Mouse (Mus musculus) heart, adult 18-20 months (tissue): ENCODE measurements around the gene Pwwp2b. TPM values are rescaled to one million over a fixed set of nuclear protein-coding genes. Genes with fewer than 3 reads are reported as not detected.
A peak's percentile ranks its signal among the peaks of the same experiment; 100 is the strongest.

Experiments
- DNase-seq, 2 experiments: peaks; one replicate each; pipeline ENCODE4 v3.0.0; 2021 to 2022; ENCODE audit warnings: mixed read lengths in 1 of 2
- total RNA-seq, 2 experiments: library from RNA; stranded (reverse); gene quantifications; 2 replicates each; pipeline ENCODE4 v1.2.3; 2021

Gene Pwwp2b
- total RNA-seq, 2 experiments from 2014 or later = 8.8 to 11.3 TPM

- DNase-seq = no peak
Observed at GRCm38 (mm10) chr7:139224070-139224469, 24.2 kb upstream of the Pwwp2b start.

DNA sequence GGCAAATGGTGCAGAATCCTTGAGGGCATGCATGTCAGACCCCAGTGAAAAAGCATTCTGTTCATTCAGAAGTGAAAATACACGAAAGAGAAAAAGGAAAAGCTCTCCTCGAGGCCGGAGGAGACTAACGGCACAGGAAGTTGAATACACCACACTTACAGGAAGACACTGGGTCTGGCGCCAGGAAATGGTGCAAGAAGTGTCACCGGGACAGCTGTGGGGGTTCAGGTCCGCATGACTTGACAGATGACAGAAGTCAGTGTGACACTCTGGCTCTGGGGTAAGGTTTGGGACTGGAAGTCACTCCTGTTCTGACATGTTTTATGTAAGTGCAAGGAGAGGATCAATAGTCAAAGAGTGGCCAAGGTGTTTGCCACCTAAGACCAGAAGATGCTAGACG, 23.6 kb upstream of the Pwwp2b start:
- peak; percentile 53 for DNase-seq

- DNase-seq = no peak
Observed at GRCm38 (mm10) chr7:139226416-139226815, 21.9 kb upstream of the Pwwp2b start.

DNA sequence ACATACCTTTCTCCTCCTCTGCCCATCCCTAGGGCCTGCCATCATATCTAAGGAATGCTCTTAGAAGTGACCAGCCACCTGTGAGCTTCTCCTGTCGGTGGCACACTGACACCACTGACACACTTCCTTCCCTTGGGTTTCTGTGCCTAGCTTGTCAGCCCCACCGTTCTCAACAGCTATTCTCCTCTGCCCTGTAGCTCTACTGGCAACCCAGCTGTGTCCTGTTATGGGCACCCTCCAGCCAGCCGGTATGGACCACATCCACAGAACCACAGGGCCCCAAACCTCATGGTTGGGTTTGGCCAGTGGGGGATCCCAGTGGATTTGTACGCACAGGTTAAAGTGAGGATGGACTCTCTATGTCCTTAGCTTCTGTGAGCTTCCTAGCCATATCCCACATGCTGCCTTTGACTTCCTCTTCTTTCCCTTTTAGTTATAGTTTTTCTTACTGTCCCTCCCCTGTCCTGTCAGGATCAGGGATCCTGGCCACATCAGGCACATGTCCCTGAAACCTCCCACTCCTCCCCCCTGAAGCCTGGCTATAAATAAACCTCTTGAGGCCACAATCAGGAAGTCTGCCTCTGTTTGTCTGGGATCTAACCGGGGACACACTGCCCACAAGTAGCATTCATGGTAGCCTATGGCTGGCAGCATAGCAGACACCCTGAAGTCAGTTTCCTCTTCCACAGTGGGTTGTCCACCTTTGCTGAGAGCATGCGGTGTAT, 19.7 kb upstream of the Pwwp2b start:
- DNase-seq = peak; percentile 52 to 69

DNA sequence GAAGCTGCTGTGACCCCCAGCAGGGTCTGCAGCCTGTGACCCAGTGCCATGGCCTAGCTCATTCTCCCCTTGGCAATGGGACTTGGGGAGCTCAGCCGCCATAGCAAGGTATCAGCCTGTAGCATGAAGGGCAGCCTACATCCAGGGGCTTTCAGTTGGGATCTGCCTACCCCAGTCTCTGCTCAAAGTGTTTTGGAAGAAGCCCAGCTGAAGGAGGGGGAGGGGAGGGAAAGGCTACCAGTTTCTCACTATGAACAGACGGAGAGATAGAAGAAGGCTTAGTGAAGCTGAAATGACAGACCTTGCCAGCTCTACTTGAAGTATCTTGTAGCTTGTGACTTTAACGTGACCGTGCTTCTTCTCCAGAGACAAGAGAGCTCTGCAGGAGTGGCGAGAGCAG, 18.4 kb upstream of the Pwwp2b start:
- peak in 1 of 2 experiments; percentile 34 for DNase-seq

- no peak for DNase-seq
Observed at GRCm38 (mm10) chr7:139230241-139230640, 18.0 kb upstream of the Pwwp2b start.

GRCm38 (mm10) chr7:139233714-139234113, 14.6 kb upstream of the Pwwp2b start:
- DNase-seq = peak; percentile 91 to 93

- DNase-seq = peak; percentile 74 to 80
Observed at GRCm38 (mm10) chr7:139234426-139235188, 13.7 kb upstream of the Pwwp2b start.

DNA sequence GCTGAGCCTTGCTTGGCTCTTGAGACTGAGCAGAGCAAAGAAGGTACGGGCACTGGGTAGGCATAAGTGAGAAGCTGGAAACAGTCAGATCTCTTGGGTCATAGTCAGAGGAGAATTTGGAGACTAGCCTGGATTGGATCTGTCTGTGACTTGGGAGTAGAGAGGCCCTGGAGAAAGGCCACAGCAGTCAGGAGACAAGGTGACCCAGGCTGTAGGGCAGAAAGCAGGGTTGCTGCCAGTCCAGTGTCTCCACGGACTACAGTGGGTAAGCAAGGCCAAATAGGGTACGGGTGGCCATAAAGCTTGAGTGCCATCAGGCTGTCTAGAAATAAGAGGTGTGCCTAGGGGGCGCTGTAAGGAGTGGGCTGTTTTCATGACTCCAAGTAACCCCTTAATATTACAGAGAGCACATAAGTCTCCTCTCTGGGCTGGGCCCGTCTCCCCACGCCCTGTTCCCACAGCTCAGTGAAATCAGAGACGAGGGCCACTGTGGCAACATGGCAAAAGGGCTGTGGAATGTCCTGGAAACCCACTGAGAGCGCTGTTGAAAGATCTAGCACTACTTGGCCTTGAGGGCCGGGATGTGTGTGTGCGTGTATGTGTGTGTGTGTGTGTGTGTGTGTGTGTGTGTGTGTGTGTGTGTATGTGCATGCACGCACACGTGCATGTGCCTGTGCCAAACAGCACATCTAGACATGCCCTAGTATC, 12.5 kb upstream of the Pwwp2b start:
- DNase-seq = peak in 1 of 2 experiments; percentile 77

- no peak for DNase-seq
Observed at GRCm38 (mm10) chr7:139239432-139239831, 8.8 kb upstream of the Pwwp2b start.

DNA sequence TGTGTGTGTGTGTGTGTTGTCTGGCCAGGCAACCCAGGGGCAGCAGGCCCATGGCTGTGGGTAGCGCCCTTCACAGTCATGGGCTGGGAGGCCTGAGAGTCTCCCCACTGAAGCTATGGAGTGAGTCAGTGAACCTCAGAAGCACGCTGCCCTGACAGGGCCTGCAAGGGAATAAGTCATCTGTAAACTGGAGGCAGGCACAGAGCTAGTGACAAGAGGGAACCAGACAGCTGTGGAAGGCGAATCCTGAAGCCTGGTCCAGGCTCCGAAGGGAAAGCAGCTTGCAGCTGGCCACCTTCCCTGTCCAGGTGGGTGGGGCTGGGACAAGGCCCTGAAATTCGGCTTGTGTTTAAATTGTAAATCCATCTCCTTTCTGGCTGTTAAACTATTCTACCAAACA, 2.2 kb upstream of the Pwwp2b start:
- no peak for DNase-seq

DNA sequence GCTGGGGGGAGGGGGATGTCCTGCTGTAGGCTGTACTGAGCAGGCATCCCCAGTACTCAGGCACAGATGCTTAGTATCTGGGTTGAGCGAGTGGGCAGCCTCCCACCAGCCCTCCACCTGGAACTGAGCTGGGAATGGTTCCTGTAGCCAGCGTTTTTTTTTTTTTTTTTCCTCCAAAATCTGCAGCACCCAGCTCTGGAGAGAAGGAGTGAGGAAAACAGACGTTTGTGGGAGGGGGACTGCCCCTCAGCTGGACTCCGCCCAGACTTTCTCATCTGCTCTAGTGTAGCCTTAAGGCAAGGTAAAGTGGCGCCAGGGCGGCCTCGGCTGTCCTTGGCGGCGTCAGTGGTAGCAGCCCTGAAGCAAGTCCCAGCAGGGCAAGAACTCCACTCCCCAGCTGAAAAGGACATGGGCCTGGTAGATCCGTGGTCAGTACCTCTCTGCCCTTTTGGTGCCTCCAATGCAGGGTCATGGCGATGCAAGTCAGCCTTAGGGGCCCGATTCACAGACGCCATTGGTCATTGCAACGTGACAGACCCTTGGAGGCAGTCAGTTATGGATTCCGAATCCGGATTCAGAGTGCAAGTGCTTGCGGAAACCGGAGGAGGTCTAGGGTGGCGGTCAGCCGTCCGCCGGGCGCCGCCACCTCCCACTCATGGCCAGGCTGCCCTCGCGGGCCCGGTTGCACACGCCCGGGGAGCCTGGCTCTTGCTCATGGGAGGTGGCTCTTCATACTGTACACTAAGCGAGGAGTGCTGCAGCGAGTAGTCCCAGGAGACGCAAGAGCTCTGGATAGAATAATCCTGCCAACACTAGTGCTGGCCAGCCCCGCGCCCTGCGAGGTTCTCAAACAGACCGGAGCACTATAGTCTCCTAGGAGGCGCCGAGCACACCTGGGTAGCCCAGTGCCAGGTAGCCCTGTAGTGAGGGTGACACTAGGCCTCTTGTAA, 1.1 kb upstream of the Pwwp2b start:
- DNase-seq = peak; percentile 73 to 79

DNA sequence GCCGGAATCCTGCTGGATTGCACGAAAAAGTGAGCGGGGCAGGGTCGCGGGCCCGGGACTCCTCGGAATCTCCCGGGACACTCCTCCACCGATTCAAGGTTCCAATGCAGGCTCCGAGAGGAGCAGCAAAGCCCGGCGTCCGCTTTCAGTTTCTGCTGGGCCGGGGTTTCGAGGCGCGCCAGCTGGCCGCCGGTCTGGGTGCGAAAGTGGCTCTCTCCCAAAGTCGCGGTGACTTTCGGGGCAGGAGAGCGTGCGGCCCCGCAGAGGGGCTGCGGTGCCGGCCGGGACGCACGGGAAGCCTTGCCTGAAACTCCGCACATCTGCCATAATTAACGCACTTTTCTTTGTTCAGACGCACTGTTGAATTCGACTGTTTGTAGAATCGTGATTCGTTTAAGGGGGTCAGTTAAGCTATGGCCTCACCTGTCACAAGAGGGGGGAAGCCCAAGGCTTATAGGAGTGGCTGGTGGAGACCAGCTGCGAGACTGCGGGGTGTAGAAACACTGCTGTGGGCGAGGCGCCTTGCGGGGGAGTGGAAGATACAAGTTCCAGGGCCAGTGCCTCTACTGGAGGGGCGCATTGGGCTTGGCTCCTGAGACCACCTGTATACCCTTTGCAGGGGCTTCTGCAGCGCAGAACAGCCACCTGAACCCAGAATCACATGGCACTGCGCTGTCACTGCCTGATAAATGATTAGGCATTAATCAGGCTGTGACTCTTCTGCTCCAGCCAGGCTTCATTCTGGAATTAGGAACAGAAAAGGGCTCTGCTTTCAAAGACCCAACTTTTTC, 528 bp downstream of the Pwwp2b start:
- DNase-seq = peak in 1 of 2 experiments; percentile 27

GRCm38 (mm10) chr7:139249406-139250210, 1.3 kb downstream of the Pwwp2b start:
- DNase-seq = peak in 1 of 2 experiments; percentile 13

DNA sequence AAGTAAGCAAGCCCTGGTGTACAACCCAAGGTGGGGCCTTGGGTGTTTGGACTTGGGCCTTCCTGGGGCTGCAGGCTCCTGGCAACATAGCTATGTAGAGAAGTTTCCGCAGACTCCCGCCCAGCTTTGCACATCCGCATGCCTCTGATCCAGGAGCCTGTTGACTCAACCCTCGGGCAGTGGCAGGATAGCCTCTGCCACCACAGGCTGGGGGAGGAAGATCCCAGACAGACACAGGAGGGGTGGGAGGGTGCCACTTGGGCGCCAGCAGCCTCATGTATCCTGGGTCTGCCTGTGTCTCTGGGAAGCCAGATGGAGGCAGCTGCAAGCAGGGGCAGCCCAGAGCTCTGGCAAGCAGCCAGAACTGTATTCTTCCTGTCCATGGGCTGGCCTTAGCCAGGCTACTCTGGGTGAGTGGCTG, 3.6 kb downstream of the Pwwp2b start:
- peak; percentile 73 to 76 for DNase-seq

DNA sequence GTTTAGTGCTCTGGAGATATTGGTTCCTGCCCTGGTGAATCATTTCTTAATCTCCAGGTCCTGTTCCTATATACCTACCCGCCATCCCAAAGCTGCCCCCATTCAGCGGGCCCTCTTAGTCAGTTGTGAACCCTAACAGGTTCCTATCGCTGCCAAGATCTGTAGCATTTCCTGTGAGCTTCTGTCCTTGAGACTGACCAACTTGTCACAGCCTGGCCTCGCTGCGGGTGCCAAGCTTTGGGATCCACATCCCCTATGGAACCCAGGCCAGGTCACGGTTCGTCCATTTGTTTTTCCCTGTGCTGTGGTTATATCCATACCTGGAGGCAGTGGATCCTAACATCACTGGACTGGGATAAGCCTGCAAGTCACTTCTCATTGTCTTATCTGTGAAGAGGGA, 4.3 kb downstream of the Pwwp2b start:
- DNase-seq = no peak

- DNase-seq = peak in 1 of 2 experiments; percentile 35
Observed at GRCm38 (mm10) chr7:139252986-139253385, 4.7 kb downstream of the Pwwp2b start.

DNA sequence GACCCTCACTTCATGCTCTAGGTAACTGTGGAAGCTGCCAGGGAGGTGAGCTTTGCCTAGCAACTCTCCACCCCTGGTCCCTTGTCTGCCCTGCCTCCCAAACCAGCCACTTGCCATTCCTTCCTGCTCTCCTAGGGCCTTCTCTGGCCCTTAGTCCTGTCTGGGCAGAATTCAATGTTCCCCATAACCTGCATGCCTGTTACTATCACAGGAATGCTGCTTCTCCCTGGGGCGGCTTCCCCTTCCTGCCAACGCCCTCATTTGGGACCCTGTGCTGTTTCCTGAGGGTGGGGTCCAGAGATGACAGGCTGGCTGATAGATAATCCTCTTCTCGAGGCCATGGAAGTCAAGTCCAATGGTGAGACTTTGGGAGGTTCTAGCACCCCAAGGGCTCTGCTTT, 5.2 kb downstream of the Pwwp2b start:
- DNase-seq = no peak

DNA sequence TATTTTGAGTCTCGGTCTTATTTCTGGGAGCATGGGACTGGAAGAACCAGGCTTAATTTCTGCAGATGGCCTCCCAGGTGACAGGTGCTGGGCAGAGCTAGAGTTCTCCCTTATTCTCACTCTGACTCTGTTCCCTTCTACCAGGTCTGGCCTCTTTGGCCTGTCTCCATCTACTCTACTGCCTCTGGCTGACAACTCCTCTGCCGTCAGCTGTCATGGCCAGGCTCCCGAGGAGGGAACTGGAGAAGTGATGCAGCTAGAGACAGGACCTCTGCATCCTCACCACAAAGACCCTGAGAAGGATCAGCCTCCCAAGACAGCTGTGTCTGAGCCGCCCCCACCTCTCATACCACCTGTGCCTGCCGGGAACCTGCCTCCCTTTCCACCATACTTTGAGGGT, 6.3 kb downstream of the Pwwp2b start:
- no peak for DNase-seq
